19 mouse cellular contexts compared by ENCODE assay signal in genomic region chr17:62750647-62751046, GRCm38 (mm10).
DNase-seq lines count a peak whose midpoint lies in the region; ATAC-seq and TF ChIP-seq lines count a peak whose summit lies in the region.
"Had no signal": no experiment of that assay in that cellular context is flagged by ENCODE, and none has a peak within 500 bp of the region (broad histone marks: within the 10 kb centered on the region; RNA-seq: fewer than 3 reads in every experiment).

No protein-coding gene starts in this region.

- peak; percentile 59; the same call in 1 of the 2 replicates for ATAC-seq in liver, embryonic 12.5 days
- no peak for ATAC-seq in liver, postnatal 0 days
- peak; percentile 36; the same call in 1 of the 2 replicates for ATAC-seq in liver, embryonic 14.5 days (ENCODE audit: insufficient read depth)
- peak; percentile 52 for ATAC-seq in liver, embryonic 16.5 days (ENCODE audit: low read depth)
- ATAC-seq: activated CD4-positive, CD25-positive, alpha-beta regulatory T cell, adult 4 months; forebrain, embryonic 13.5 days; forebrain, embryonic 15.5 days had no signal

- no peak for TF ChIP-seq EP300 in liver, postnatal 0 days (IDR thresholded peaks at IDR 0.05; ENCODE audit: low read depth)
- no peak for TF ChIP-seq EP300 in liver, embryonic 14.5 days (IDR thresholded peaks at IDR 0.05; ENCODE audit: low read depth)

- no peaks in the 10 kb centered on the region for H3K9me3 ChIP-seq in liver, embryonic 12.5 days (replicated peaks)
- H3K9me3 ChIP-seq in liver, postnatal 0 days (ENCODE audit: low read length), result no peaks in the 10 kb centered on the region
- H3K9me3 ChIP-seq in liver, embryonic 14.5 days (ENCODE audit: control insufficient read depth, low read length), result no peaks in the 10 kb centered on the region
- no peaks in the 10 kb centered on the region for H3K9me3 ChIP-seq in liver, embryonic 16.5 days (replicated peaks; ENCODE audit: control insufficient read depth, low read length)
- H3K9me3 ChIP-seq: embryonic facial prominence, embryonic 10.5 days; embryonic facial prominence, embryonic 12.5 days; forebrain, embryonic 13.5 days; forebrain, embryonic 15.5 days had no signal

- 0 out of 2 replicates have a peak overlapping the region, but pooled peaks have one; percentile 14 for H3K4me2 ChIP-seq in liver, embryonic 12.5 days
- no peak overlapping the region for H3K4me2 ChIP-seq in liver, postnatal 0 days (ENCODE audit: low read depth, low read length)
- no peak overlapping the region for H3K4me2 ChIP-seq in liver, embryonic 14.5 days (ENCODE audit: low read depth)
- H3K4me2 ChIP-seq in liver, embryonic 16.5 days (ENCODE audit: low read depth, low read length), result no peak overlapping the region
- H3K4me2 ChIP-seq: embryonic facial prominence, embryonic 12.5 days; forebrain, embryonic 13.5 days; forebrain, embryonic 15.5 days had no signal

- 0 out of 2 replicates have a peak, but pooled peaks cover 3% of the 10 kb centered on the region for H3K27me3 ChIP-seq in liver, embryonic 12.5 days (replicated peaks)
- H3K27me3 ChIP-seq in liver, postnatal 0 days (ENCODE audit: insufficient read depth, low read length), result no peaks in the 10 kb centered on the region
- H3K27me3 ChIP-seq in liver, embryonic 14.5 days (ENCODE audit: control insufficient read depth, insufficient read depth, low read length), result no peaks in the 10 kb centered on the region
- H3K27me3 ChIP-seq in liver, embryonic 16.5 days (ENCODE audit: control insufficient read depth, insufficient read depth, low read depth, low read length), result no peaks in the 10 kb centered on the region
- H3K27me3 ChIP-seq: embryonic facial prominence, embryonic 12.5 days; forebrain, embryonic 13.5 days; forebrain, embryonic 15.5 days had no signal

- no peaks in the 10 kb centered on the region for H3K36me3 ChIP-seq in liver, embryonic 12.5 days
- no peaks in the 10 kb centered on the region for H3K36me3 ChIP-seq in liver, postnatal 0 days (replicated peaks; ENCODE audit: insufficient read depth, low read length)
- no peaks in the 10 kb centered on the region for H3K36me3 ChIP-seq in liver, embryonic 14.5 days (replicated peaks; ENCODE audit: control insufficient read depth, insufficient read depth, low read depth)
- H3K36me3 ChIP-seq in liver, embryonic 16.5 days (ENCODE audit: control insufficient read depth, insufficient read depth), result no peaks in the 10 kb centered on the region
- H3K36me3 ChIP-seq: embryonic facial prominence, embryonic 10.5 days; embryonic facial prominence, embryonic 12.5 days; forebrain, embryonic 15.5 days had no signal

- no peak overlapping the region for H3K4me3 ChIP-seq in liver, embryonic 12.5 days
- H3K4me3 ChIP-seq in liver, postnatal 0 days (ENCODE audit: low read depth, low read length), result no peak overlapping the region
- no peak overlapping the region for H3K4me3 ChIP-seq in liver, embryonic 14.5 days (ENCODE audit: insufficient read depth in 1 of 2, low read depth in 2 of 2, low read length in 2 of 2)
- H3K4me3 ChIP-seq in liver, embryonic 16.5 days (ENCODE audit: low read depth, low read length), result no peak overlapping the region
- H3K4me3 ChIP-seq: embryonic facial prominence, embryonic 10.5 days; embryonic facial prominence, embryonic 12.5 days; forebrain, embryonic 13.5 days; forebrain, embryonic 15.5 days had no signal

- TF ChIP-seq CTCF in liver, postnatal 0 days (IDR thresholded peaks at IDR 0.05; ENCODE audit: low read depth), result no peak
- no peak for TF ChIP-seq CTCF in liver, embryonic 14.5 days (IDR thresholded peaks at IDR 0.05; ENCODE audit: low read depth)

- WGBS in liver, embryonic 12.5 days (ENCODE audit: insufficient replicate concordance), result 26% methylated on average over 3 of the region's 3 CpGs
- 46% methylated on average over 3 of the region's 3 CpGs for WGBS in liver, postnatal 0 days (ENCODE audit: insufficient replicate concordance)
- WGBS in liver, embryonic 14.5 days (ENCODE audit: insufficient replicate concordance), result 22% methylated on average over 3 of the region's 3 CpGs
- WGBS in liver, embryonic 16.5 days (ENCODE audit: insufficient replicate concordance), result 30% methylated on average over 3 of the region's 3 CpGs

- DNase-seq in liver, postnatal 0 days, result no peak
- peak in 1 of 3 experiments; percentile 6 for DNase-seq in liver, embryonic 14.5 days (ENCODE audit: low read depth in 3 of 3, low spot score in 3 of 3)
- no peak for DNase-seq in liver
- no peak for DNase-seq in lung, postnatal 36 days
- DNase-seq: adrenal gland, adult 8-10 months; adrenal gland, postnatal 14 days; adrenal gland, postnatal 36 days; cerebellum, adult 11-12 months; cerebellum, adult 2 months; cerebellum, adult 9-10 months; cerebellum, postnatal 10 days; cerebellum, postnatal 25 days had no signal

- peaks cover 50% of the 10 kb centered on the region for H3K4me1 ChIP-seq in liver, embryonic 12.5 days
- peaks cover 10% of the 10 kb centered on the region; the same call in 1 of the 2 replicates for H3K4me1 ChIP-seq in liver, postnatal 0 days (ENCODE audit: insufficient read depth)
- peaks cover 30 to 40% of the 10 kb centered on the region in 2 experiments for H3K4me1 ChIP-seq in liver, embryonic 14.5 days (replicated peaks; ENCODE audit: control insufficient read depth in 2 of 2, insufficient read depth in 2 of 2, low read length in 1 of 2)
- peaks cover 16% of the 10 kb centered on the region for H3K4me1 ChIP-seq in liver, embryonic 16.5 days (ENCODE audit: control insufficient read depth, low read depth, low read length)
- H3K4me1 ChIP-seq: forebrain, embryonic 13.5 days; forebrain, embryonic 15.5 days had no signal

- H3K9ac ChIP-seq in liver, embryonic 12.5 days, result no peak overlapping the region
- H3K9ac ChIP-seq in liver, postnatal 0 days (replicated peaks), result no peak overlapping the region
- no peak overlapping the region for H3K9ac ChIP-seq in liver, embryonic 14.5 days (replicated peaks)
- H3K9ac ChIP-seq in liver, embryonic 16.5 days (ENCODE audit: low read depth, low read length), result no peak overlapping the region
- H3K9ac ChIP-seq: embryonic facial prominence, embryonic 12.5 days; forebrain, embryonic 13.5 days; forebrain, embryonic 15.5 days had no signal

- H3K27ac ChIP-seq in liver, embryonic 12.5 days, result no peak overlapping the region
- no peak overlapping the region for H3K27ac ChIP-seq in liver, postnatal 0 days (ENCODE audit: low read depth)
- H3K27ac ChIP-seq in liver, embryonic 14.5 days, result no peak overlapping the region; the same call in 1 of the 2 replicates
- no peak overlapping the region for H3K27ac ChIP-seq in liver, embryonic 16.5 days (ENCODE audit: low read length)
- H3K27ac ChIP-seq: embryonic facial prominence, embryonic 10.5 days; embryonic facial prominence, embryonic 12.5 days; forebrain, embryonic 13.5 days; forebrain, embryonic 15.5 days had no signal
